8 mouse cellular contexts compared by ENCODE assay signal in genomic region chr17:83637393-83637792, GRCm38 (mm10). TPM values are rescaled to one million over a fixed set of nuclear protein-coding genes. Genes with fewer than 3 reads are reported as not detected.
DNase-seq lines count a peak whose midpoint lies in the region; TF ChIP-seq lines count a peak whose summit lies in the region.

No protein-coding gene starts in this region.

- TF ChIP-seq CTCF in bone marrow, adult 2 months (IDR thresholded peaks at IDR 0.05; ENCODE audit: control insufficient read depth, insufficient read depth, low read length): peak; percentile 64; the same call in 1 of the 2 replicates

- TF ChIP-seq POLR2A in bone marrow, adult 2 months (IDR thresholded peaks at IDR 0.05; ENCODE audit: borderline replicate concordance, control insufficient read depth, low read depth, low read length): no peak

- WGBS in bone marrow, adult 2 months: 60% methylated on average over 2 of the region's 2 CpGs

- no peak overlapping the region for H3K4me3 ChIP-seq in bone marrow, adult 2 months (replicated peaks; ENCODE audit: control insufficient read depth, low read depth, low read length)

- no peaks in the 10 kb centered on the region; the same call in 1 of the 2 replicates for H3K4me1 ChIP-seq in bone marrow, adult 2 months (ENCODE audit: control insufficient read depth, insufficient read depth, low read length)

- no peak overlapping the region for H3K27ac ChIP-seq in bone marrow, adult 2 months (ENCODE audit: control insufficient read depth, insufficient read depth, low read depth, low read length, poor library complexity)

- peak; percentile 47 for DNase-seq in adrenal gland, postnatal 10 days
- no peak for DNase-seq in adrenal gland, adult 8-10 months
- peak; percentile 27 for DNase-seq in layer of hippocampus, postnatal 10 days (ENCODE audit: low spot score in 2 of 2)
- no peak for DNase-seq in layer of hippocampus, postnatal 36 days
- peak; percentile 71 for DNase-seq in lung, postnatal 36 days
- DNase-seq in thymus, postnatal 25 days: peak; percentile 74
- no peak for DNase-seq in urinary bladder, adult 2 months (ENCODE audit: low spot score)

RNA-seq across cellular contexts. Expression of gene Kcng3, which starts 5.7 kb away (rescaled TPM):
- total RNA-seq in adrenal gland, postnatal 10 days (2021): 10 to 100 TPM in 1 of 2 experiments, 1 to 10 TPM in 1; 6.5 to 11.6 TPM
- 10 to 100 TPM; 14.4 to 27.6 (median 16.3) TPM for total RNA-seq in adrenal gland, adult 8-10 months (2022)
- total RNA-seq in layer of hippocampus, postnatal 10 days (2021): 1 to 10 TPM; 5.3 to 5.4 TPM
- total RNA-seq in layer of hippocampus, postnatal 36 days (2021): 10 to 100 TPM in 1 of 2 experiments, 1 to 10 TPM in 1; 9.3 to 12.4 TPM
- not detected in 2 replicates for polyA plus RNA-seq in bone marrow, adult 2 months (2011; ENCODE audit: insufficient read depth, insufficient read length, low replicate concordance, missing spikeins)
- 2.0 and 2.6 TPM in 2 replicates for polyA plus RNA-seq in urinary bladder, adult 2 months (2012; rRNA removed)

Comparison
In these comparisons a context has a peak if more than half of its experiments do, and no peak if none do; other contexts are left out.
1. DNase-seq: peak in adrenal gland, postnatal 10 days (single experiment), layer of hippocampus, postnatal 10 days (2 of 2), lung, postnatal 36 days (single experiment) and thymus, postnatal 25 days (single experiment); none in adrenal gland, adult 8-10 months (single experiment), layer of hippocampus, postnatal 36 days (0 of 2) and urinary bladder, adult 2 months (single experiment).